Mouse (Mus musculus) stomach, embryonic 14.5 days (tissue): ENCODE results near the gene Odf3. TPM values are rescaled to one million over a fixed set of nuclear protein-coding genes. Genes with fewer than 3 reads are reported as not detected.

Source experiments
- ATAC-seq: fragments of 200-750 bp; cut with Nextera tagmentation; 2 replicates; pipeline ENCODE4 v1.8.0; 2017; ENCODE audit warnings: low read depth, moderate TSS enrichment; ENCODE audit not compliant: insufficient number of reproducible peaks, insufficient read depth, low FRiP score
- H3K27ac ChIP-seq: fragments of 300-500 bp; sonication (generic); 2 replicates; pipeline ENCODE4 v1.5.1; 2014; ENCODE audit warnings: mild to moderate bottlenecking, low read length, moderate library complexity, mixed read lengths
- H3K27me3 ChIP-seq: fragments of 300-500 bp; sonication (generic); 2 replicates; pipeline ENCODE4 v1.6.1; 2014; ENCODE audit warnings: low read length, control low read depth, mixed read lengths; ENCODE audit not compliant: control insufficient read depth, insufficient read depth
- H3K36me3 ChIP-seq: fragments of 300-500 bp; sonication (generic); 2 replicates; pipeline ENCODE4 v1.6.1; 2014; ENCODE audit warnings: mild to moderate bottlenecking, control low read depth, low read length, moderate library complexity, mixed read lengths; ENCODE audit not compliant: control insufficient read depth, insufficient read depth
- H3K4me1 ChIP-seq: fragments of 300-500 bp; sonication (generic); 2 replicates; pipeline ENCODE4 v1.6.1; 2014; ENCODE audit warnings: low read length, control low read depth, mixed read lengths; ENCODE audit not compliant: control insufficient read depth, insufficient read depth
- H3K4me2 ChIP-seq: fragments of 300-500 bp; sonication (generic); replicated peaks from 2 replicates; pipeline ENCODE4 v1.6.1; 2014; ENCODE audit warnings: low read depth, low read length, control low read depth
- H3K4me3 ChIP-seq: fragments of 300-500 bp; sonication (generic); 2 replicates; pipeline ENCODE4 v1.5.1; 2014; ENCODE audit warnings: low read depth, low read length, control low read depth
- H3K9ac ChIP-seq: fragments of 300-500 bp; sonication (generic); replicated peaks from 2 replicates; pipeline ENCODE4 v1.6.1; 2014; ENCODE audit warnings: low read depth, mild to moderate bottlenecking, control low read depth, low read length, moderate library complexity, mixed read lengths
- H3K9me3 ChIP-seq: fragments of 300-500 bp; sonication (generic); 2 replicates; pipeline ENCODE4 v1.6.1; 2016; ENCODE audit warnings: low read depth, low read length, control low read depth; ENCODE audit not compliant: control insufficient read depth
- WGBS: fragments of 180-500 bp; shearing (Covaris S2); extraction: QIAGEN DNeasy Blood & Tissue Kit; methylation state at CpG from one replicate; pipeline ENCODE4 v1.1.7; 2014; 5-methylcytosine and 5-hydroxymethylcytosine counted together
- polyA plus RNA-seq: library from polyadenylated mRNA; unstranded; fragments of >200 nt; fragmentation: Nextera tagmentation; extraction: Ambion mirVana; gene quantifications from 2 replicates; pipeline ENCODE4 v1.2.1, GENCODE M21; 2014

Gene Odf3
- polyA plus RNA-seq, 1 experiment from 2014 or later, result not detected

DNA sequence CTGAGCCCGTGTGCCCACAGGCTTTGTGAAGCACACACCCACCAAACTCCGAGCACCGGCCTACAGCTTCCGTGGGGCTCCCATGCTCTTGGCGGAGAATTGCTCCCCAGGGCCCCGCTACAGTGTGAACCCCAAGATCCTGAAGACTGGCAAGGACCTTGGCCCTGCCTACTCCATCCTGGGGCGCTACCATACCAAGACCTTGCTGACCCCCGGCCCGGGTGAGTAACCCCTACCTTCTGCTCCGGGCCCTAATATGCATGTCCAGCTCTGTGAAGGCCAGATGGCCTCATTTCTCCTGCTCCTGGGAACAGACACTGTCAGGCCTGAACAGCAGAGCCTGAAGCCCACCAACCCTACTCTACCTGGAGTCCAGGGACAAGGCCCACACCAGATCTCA, 986 bp downstream of the Odf3 start:
- Histone ChIP-seq H3K27ac (no peak overlapping the region), H3K4me3 (no peak overlapping the region), H3K9me3 (no peaks in the 10 kb centered on the region), H3K36me3 (peaks cover 14% of the 10 kb centered on the region), H3K4me2 (no peak overlapping the region), H3K9ac (no peak overlapping the region), H3K27me3 (no peaks in the 10 kb centered on the region), H3K4me1 (0 out of 2 replicates have a peak, but pooled peaks cover 4% of the 10 kb centered on the region)
- WGBS, result 90% methylated on average over 10 of the region's 10 CpGs
- no peak for ATAC-seq

DNA sequence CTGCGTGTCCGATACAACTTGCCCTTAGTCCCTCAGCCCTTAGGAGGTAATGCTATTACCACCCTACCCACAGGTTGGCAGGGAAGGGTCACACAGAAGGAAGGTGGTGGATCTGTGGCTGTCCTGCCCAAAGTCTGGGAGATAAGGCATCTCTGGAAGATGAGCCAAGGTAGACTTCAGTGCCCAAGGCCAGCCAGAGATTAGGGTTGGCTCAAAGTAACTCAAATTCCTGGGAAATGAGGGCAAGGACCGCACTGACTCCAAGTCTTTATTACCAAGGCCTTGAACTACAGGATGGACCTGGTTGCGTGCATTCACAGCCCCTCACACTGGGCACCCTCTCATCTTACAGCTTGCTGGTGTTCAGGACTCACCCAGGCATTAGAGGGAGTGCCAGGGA, 4.3 kb downstream of the Odf3 start:
- H3K9me3 ChIP-seq, result no peaks in the 10 kb centered on the region
- H3K27me3 ChIP-seq, result no peaks in the 10 kb centered on the region
- no peak overlapping the region for H3K9ac ChIP-seq
- no peak for ATAC-seq
- peaks cover 5% of the 10 kb centered on the region; the same call in 1 of the 2 replicates for H3K4me1 ChIP-seq
- WGBS, result 95% methylated on average over 4 of the region's 4 CpGs
- no peak overlapping the region for H3K4me3 ChIP-seq
- H3K36me3 ChIP-seq, result peaks cover 24% of the 10 kb centered on the region
- no peak overlapping the region for H3K27ac ChIP-seq
- H3K4me2 ChIP-seq, result no peak overlapping the region

- 80% methylated on average over 9 of the region's 9 CpGs for WGBS
- no peak for ATAC-seq
- Histone ChIP-seq H3K9ac (no peak overlapping the region), H3K36me3 (peaks cover 25% of the 10 kb centered on the region), H3K4me3 (no peak overlapping the region), H3K4me1 (peaks cover 12% of the 10 kb centered on the region; the same call in 1 of the 2 replicates), H3K4me2 (no peak overlapping the region), H3K27ac (no peak overlapping the region), H3K9me3 (no peaks in the 10 kb centered on the region), H3K27me3 (no peaks in the 10 kb centered on the region)
These were observed 5.8 kb downstream of the Odf3 start for GRCm38 (mm10) chr7:140853386-140853785.

- H3K4me3 ChIP-seq, result no peak overlapping the region
- no peaks in the 10 kb centered on the region for H3K9me3 ChIP-seq
- no peak overlapping the region for H3K9ac ChIP-seq
- no peaks in the 10 kb centered on the region for H3K27me3 ChIP-seq
- H3K4me1 ChIP-seq, result peaks cover 13% of the 10 kb centered on the region
- ATAC-seq, result no peak
- H3K36me3 ChIP-seq, result peaks cover 36% of the 10 kb centered on the region
- H3K4me2 ChIP-seq, result no peak overlapping the region
- WGBS, result 91% methylated on average over 18 of the region's 18 CpGs
- no peak overlapping the region for H3K27ac ChIP-seq
These were observed 6.9 kb downstream of the Odf3 start for GRCm38 (mm10) chr7:140854483-140854882.

DNA sequence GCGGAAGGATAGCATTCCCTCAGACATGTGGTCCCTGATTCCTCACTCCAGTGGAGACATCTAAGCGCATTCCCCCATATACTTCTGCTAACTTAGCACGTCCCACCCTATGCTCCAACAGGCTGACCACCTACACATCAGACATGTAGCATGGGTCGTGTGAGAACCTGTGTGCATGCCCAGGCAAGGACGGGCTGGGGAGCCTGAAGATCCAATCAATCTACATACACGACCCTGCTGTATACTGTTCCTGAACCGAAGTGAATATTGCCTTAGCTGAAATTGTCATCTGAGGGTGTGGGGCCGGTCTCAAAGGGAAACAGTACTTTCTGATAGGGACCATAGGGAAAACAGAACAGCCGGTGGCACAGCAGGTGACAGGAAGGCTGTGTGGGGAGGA, 7.6 kb downstream of the Odf3 start:
- Histone ChIP-seq H3K27ac (no peak overlapping the region), H3K4me1 (peaks cover 13% of the 10 kb centered on the region), H3K4me2 (peak overlapping the region; percentile 99), H3K9ac (peak overlapping the region; percentile 88), H3K27me3 (no peaks in the 10 kb centered on the region), H3K4me3 (peak overlapping the region; percentile 87), H3K36me3 (peaks cover 40% of the 10 kb centered on the region), H3K9me3 (no peaks in the 10 kb centered on the region)
- 72% methylated on average over 9 of the region's 9 CpGs for WGBS
- no peak for ATAC-seq

DNA sequence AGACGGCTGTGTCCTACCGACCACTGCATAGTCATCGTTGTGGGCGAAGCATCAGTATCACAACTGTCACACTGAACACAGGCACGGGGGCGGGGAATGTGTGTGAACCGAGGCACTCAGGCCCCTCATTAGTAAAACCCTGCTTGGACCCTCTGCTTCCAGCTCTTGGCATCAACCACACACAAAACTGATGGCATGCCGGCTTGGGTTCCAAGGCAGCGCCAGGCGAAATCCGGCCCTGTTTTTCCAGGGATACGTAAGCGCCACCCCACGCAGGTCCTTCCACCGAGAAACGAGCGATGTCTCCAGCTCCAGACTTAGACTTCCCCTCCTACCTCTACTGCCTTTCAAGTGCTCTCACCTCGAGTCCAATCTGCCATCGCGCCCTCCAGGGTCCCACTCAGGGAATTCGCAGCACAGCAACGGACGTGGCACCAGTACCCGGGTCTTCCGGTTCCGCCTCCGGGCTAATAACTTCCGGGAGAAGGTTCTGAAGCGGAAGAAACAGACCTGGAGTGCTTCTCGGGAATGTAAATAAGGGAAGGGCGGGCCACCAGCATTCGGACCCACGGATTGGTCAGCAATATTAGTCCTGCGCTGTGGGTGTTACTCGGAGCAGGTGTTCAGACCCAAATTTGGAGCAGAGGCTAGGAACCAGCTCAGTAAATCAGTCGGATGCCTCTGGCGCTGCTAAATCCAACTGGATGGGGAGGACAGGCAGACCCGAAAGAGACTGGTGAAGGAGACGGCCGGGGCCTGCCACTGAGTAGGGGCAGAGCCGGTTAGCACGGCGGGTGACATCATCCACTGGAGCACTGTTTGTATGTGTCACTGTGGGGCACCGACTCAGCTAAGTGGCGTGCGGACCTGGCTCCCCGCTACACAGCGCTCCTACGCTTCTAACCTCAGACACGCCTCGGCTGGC, 8.5 kb downstream of the Odf3 start, which contains the start of gene Gm45785:
Gm45785 (minus strand) TSS at position 472 of the 925 bp plus-strand sequence.
- 1% methylated on average over 51 of the region's 51 CpGs for WGBS
- Histone ChIP-seq H3K27ac (peak within 1 kb of the TSS; percentile 94), H3K9ac (peak within 1 kb of the TSS; percentile 88), H3K4me3 (peak within 1 kb of the TSS; percentile 87), H3K36me3 (peaks cover 48% of the 10 kb centered on the region), H3K27me3 (no peaks in the 10 kb centered on the region), H3K4me2 (peak within 1 kb of the TSS; percentile 99), H3K9me3 (no peaks in the 10 kb centered on the region), H3K4me1 (peaks cover 13% of the 10 kb centered on the region)
- ATAC-seq, result peak; percentile 87

DNA sequence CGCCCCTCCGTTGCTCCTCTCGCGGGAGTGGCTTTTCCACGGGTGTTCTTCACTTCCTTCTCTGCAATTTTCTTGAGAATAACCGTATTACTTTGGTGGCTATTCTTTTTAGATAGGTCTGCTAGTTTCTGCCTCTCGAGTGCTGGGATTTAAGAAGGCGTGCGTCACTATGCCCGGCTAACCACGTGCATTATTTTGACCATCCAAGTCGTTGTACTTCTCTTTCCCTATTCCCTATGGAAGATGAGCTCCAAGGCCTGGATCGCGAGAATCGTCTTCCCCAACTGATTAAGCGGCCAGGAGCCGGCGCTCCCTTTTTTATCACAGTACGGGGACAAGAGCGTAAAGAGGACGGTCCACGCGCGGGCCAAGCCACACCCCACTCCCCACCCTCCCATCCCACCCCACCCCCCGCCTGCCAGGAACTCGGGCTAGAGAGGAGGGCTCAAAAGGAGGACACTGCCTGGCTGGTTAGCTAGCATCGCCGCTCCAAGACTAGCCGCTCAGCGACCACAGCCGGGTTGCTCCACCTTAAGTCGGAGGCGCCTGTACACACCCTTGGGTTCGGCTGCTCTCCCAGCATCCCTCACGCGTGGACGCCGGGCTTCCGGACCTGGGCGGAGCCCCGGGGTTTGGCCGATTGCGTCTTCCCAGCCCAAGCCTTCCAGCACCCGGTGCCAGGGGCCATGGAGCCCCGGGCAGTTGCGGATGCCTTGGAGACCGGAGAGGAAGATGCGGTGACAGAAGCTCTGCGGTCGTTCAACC, 9.4 kb downstream of the Odf3 start, which contains the start of gene Ric8a:
Ric8a (plus strand) TSS at position 173 of the 765 bp plus-strand sequence.
- Histone ChIP-seq H3K36me3 (peaks cover 50% of the 10 kb centered on the region), H3K9ac (peak within 1 kb of the TSS; percentile 88), H3K9me3 (no peaks in the 10 kb centered on the region), H3K4me1 (peaks cover 13% of the 10 kb centered on the region), H3K27me3 (no peaks in the 10 kb centered on the region), H3K4me2 (peak within 1 kb of the TSS; percentile 99), H3K27ac (peak within 1 kb of the TSS; percentile 94), H3K4me3 (peak within 1 kb of the TSS; percentile 87)
- peak; percentile 79 for ATAC-seq
- WGBS, result under 1% methylated on average over 50 of the region's 50 CpGs
